Mouse (Mus musculus): ENCODE measurements at regions not wholly inside any gene's neighbourhood (a gene's known extent, or its start where the extent isn't known, plus 50 kb on each side); places are given as distances from the start of the nearest gene placed in this dataset.

GRCm38 (mm10) chr10:96497482-96497881, 119.3 kb upstream of the Btg1 start:
- DNase-seq (ENCODE audit: low spot score in 2 of 2), result no peak

- DNase-seq (ENCODE audit: low spot score in 2 of 2), result no peak
Observed at GRCm38 (mm10) chr10:96499274-96499673, 117.5 kb upstream of the Btg1 start.

GRCm38 (mm10) chr10:96502090-96502728, 114.6 kb upstream of the Btg1 start:
- DNase-seq (ENCODE audit: low spot score in 2 of 2), result no peak

GRCm38 (mm10) chr10:96502736-96503135, 114.1 kb upstream of the Btg1 start:
- no peak for DNase-seq (ENCODE audit: low spot score in 2 of 2)

- DNase-seq (ENCODE audit: low spot score in 2 of 2), result no peak
Observed at GRCm38 (mm10) chr10:96504340-96504739, 112.5 kb upstream of the Btg1 start.

GRCm38 (mm10) chr10:96515164-96515922, 101.5 kb upstream of the Btg1 start:
- DNase-seq (ENCODE audit: low spot score in 2 of 2), result no peak

- DNase-seq (ENCODE audit: low spot score in 2 of 2), result no peak
Observed at GRCm38 (mm10) chr10:96515923-96516258, 100.9 kb upstream of the Btg1 start.

- no peak for DNase-seq (ENCODE audit: low spot score in 2 of 2)
Observed at GRCm38 (mm10) chr10:96519411-96519810, 97.4 kb upstream of the Btg1 start.

- DNase-seq (ENCODE audit: low spot score in 2 of 2), result no peak
Observed at GRCm38 (mm10) chr10:96520995-96521760, 95.6 kb upstream of the Btg1 start.

GRCm38 (mm10) chr10:96523967-96524801, 92.6 kb upstream of the Btg1 start:
- DNase-seq (ENCODE audit: low spot score in 2 of 2), result no peak

GRCm38 (mm10) chr10:96527864-96528263, 88.9 kb upstream of the Btg1 start:
- DNase-seq (ENCODE audit: low spot score in 2 of 2), result no peak

GRCm38 (mm10) chr10:96534547-96535124, 82.2 kb upstream of the Btg1 start:
- no peak for DNase-seq (ENCODE audit: low spot score in 2 of 2)

- DNase-seq (ENCODE audit: low spot score in 2 of 2), result no peak
Observed at GRCm38 (mm10) chr10:96535461-96535860, 81.3 kb upstream of the Btg1 start.

GRCm38 (mm10) chr10:96540828-96541227, 76.0 kb upstream of the Btg1 start:
- no peak for DNase-seq (ENCODE audit: low spot score in 2 of 2)

GRCm38 (mm10) chr10:96545312-96545711, 71.5 kb upstream of the Btg1 start:
- no peak for DNase-seq (ENCODE audit: low spot score in 2 of 2)

GRCm38 (mm10) chr10:96545761-96546388, 70.9 kb upstream of the Btg1 start:
- DNase-seq (ENCODE audit: low spot score in 2 of 2), result no peak

GRCm38 (mm10) chr10:96549651-96550050, 67.2 kb upstream of the Btg1 start:
- no peak for DNase-seq (ENCODE audit: low spot score in 2 of 2)

GRCm38 (mm10) chr10:96550266-96550665, 66.5 kb upstream of the Btg1 start:
- no peak for DNase-seq (ENCODE audit: low spot score in 2 of 2)

- no peak for DNase-seq (ENCODE audit: low spot score in 2 of 2)
Observed at GRCm38 (mm10) chr10:96557336-96557735, 59.5 kb upstream of the Btg1 start.

GRCm38 (mm10) chr10:96565343-96565742, 51.5 kb upstream of the Btg1 start:
- no peak for DNase-seq (ENCODE audit: low spot score in 2 of 2)

Data from spleen, postnatal 14 days (tissue).